Mouse (Mus musculus) adrenal gland, postnatal 36 days (tissue): ENCODE data around the gene Msantd3. TPM values are rescaled to one million over a fixed set of nuclear protein-coding genes. Genes with fewer than 3 reads are reported as not detected.

Experiments
- DNase-seq, 2 experiments: peaks; one replicate each; pipeline ENCODE4 v3.0.0; 2021; ENCODE audit warnings: mixed read lengths in 1 of 2
- total RNA-seq, 2 experiments: library from RNA; stranded (reverse); gene quantifications; 2 replicates each; pipeline ENCODE4 v1.2.3; 2021

Msantd3 gene
- total RNA-seq, 2 experiments from 2014 or later: 16.7 to 17.0 TPM

DNA sequence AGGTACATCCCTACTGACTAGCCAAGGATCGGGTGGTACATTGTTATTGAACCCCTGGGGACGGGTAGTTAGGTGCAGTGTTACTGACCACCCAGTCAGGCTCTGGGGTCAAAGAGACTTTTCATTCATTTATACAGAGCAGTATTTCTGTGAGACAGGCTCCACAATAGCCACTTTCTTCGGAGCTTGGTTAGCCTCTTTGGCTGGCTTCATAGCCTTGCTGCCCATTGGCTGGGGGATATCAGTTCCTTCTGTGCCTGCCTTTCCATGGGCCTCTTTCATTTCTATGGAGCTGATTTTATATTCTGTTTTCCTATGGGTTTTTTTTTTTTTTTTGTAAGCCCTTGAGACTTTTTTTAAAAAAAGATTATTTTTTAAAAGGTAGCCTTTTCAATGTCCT is 65.9 kb downstream of the Msantd3 start:
- no peak for DNase-seq

DNA sequence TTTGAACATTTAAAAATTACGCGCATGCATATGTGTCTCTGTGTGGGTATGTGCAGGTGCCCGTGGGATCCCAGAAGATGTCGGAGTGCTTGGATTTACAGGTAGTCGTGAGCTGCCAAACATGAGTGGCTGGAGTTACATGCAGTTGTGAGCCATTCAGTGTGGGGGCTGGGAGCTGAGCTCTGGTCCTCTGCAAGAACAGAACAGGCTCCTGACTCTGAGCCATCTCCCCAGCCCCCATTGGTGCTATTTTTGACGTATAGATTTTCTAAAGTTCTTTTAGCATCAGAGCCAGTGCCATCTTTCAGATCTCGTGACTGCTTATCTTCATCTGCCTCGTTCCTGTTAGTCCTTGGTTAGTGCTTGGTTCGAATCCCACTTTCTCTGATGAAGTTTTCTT is 69.8 kb downstream of the Msantd3 start:
- no peak for DNase-seq

DNA sequence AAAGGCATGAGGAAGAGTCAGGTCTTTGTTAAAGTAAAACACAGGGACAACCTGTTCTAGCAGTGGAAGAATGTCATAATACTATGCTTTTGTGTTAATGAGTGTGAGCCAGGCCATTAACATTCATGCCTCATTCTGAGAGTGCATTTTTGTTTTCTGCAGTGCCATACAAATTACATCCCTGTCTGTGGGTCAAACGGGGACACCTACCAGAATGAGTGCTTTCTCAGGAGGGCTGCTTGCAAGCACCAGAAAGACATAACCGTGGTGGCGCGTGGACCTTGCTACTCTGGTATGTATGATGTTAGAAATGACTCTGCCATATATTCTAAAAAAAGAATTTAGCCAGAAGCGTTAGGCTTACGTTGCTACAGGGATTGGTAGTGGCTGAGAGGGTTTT is 70.5 kb downstream of the Msantd3 start:
- no peak for DNase-seq

Other genes starting within 250 kb of the Msantd3 start
- gene Tex10, start 66.5 kb upstream of the Msantd3 start, total RNA-seq: 10 to 100 TPM; 21.2 to 26.7 TPM
- 10 to 100 TPM in 1 of 2 experiments, 1 to 10 TPM in 1; 9.3 to 14.4 TPM for gene Tmeff1, start 45.2 kb downstream of the Msantd3 start, total RNA-seq
- under 1 TPM; 0.23 to 0.36 TPM for gene Cavin4, start 123.6 kb downstream of the Msantd3 start, total RNA-seq